Mouse (Mus musculus): ENCODE measurements at regions not wholly inside any gene's neighbourhood (a gene's known extent, or its start where the extent isn't known, plus 50 kb on each side); places are given as distances from the start of the nearest gene placed in this dataset.

- H3K4me3 ChIP-seq, result no peak overlapping the region
- WGBS, result 84% methylated on average over 5 of the region's 5 CpGs
- H3K27ac ChIP-seq, result no peak overlapping the region
- no peaks in the 10 kb centered on the region for H3K36me3 ChIP-seq
- H3K27me3 ChIP-seq (ENCODE audit: insufficient read depth, poor library complexity, severe bottlenecking), result no peaks in the 10 kb centered on the region
- no peaks in the 10 kb centered on the region for H3K4me1 ChIP-seq
- no peaks in the 10 kb centered on the region for H3K9me3 ChIP-seq
- no peak for DNase-seq (ENCODE audit: low spot score)
Measured at GRCm38 (mm10) chr13:118849541-118849940, 179.9 kb downstream of the Fgf10 start.

- no peaks in the 10 kb centered on the region for H3K36me3 ChIP-seq
- no peak overlapping the region for H3K27ac ChIP-seq
- 83% methylated on average over 8 of the region's 8 CpGs for WGBS
- no peak overlapping the region for H3K4me3 ChIP-seq
- H3K4me1 ChIP-seq, result no peaks in the 10 kb centered on the region
- no peak for DNase-seq (ENCODE audit: low spot score)
- no peaks in the 10 kb centered on the region for H3K27me3 ChIP-seq (ENCODE audit: insufficient read depth, poor library complexity, severe bottlenecking)
- H3K9me3 ChIP-seq, result no peaks in the 10 kb centered on the region
Measured at GRCm38 (mm10) chr13:118850708-118851107, 181.1 kb downstream of the Fgf10 start.

- H3K27ac ChIP-seq, result no peak overlapping the region
- H3K9me3 ChIP-seq, result no peaks in the 10 kb centered on the region
- DNase-seq (ENCODE audit: low spot score), result no peak
- no peak overlapping the region for H3K4me3 ChIP-seq
- H3K36me3 ChIP-seq, result no peaks in the 10 kb centered on the region
- WGBS, result 77% methylated on average over 9 of the region's 9 CpGs
- H3K27me3 ChIP-seq (ENCODE audit: insufficient read depth, poor library complexity, severe bottlenecking), result no peaks in the 10 kb centered on the region
- H3K4me1 ChIP-seq, result no peaks in the 10 kb centered on the region
Measured at GRCm38 (mm10) chr13:118886339-118886810, 216.8 kb downstream of the Fgf10 start.

- DNase-seq (ENCODE audit: low spot score), result no peak
- 90% methylated on average over 4 of the region's 4 CpGs for WGBS
Measured at GRCm38 (mm10) chr13:118895079-118895478, 225.5 kb downstream of the Fgf10 start.

GRCm38 (mm10) chr13:118901950-118902349 is 232.4 kb downstream of the Fgf10 start:
- WGBS, result 94% methylated on average over 2 of the region's 2 CpGs
- Histone ChIP-seq H3K9me3 (no peaks in the 10 kb centered on the region), H3K27me3 (ENCODE audit: insufficient read depth, poor library complexity, severe bottlenecking) (no peaks in the 10 kb centered on the region), H3K27ac (no peak overlapping the region), H3K36me3 (no peaks in the 10 kb centered on the region), H3K4me3 (no peak overlapping the region), H3K4me1 (no peaks in the 10 kb centered on the region)
- DNase-seq (ENCODE audit: low spot score), result no peak

More at GRCm38 (mm10) chr13:118895079-118895478, 225.5 kb downstream of the Fgf10 start:
- Histone ChIP-seq H3K27ac (no peak overlapping the region), H3K9me3 (no peaks in the 10 kb centered on the region), H3K4me3 (no peak overlapping the region), H3K27me3 (ENCODE audit: insufficient read depth, poor library complexity, severe bottlenecking) (no peaks in the 10 kb centered on the region), H3K36me3 (no peaks in the 10 kb centered on the region), H3K4me1 (no peaks in the 10 kb centered on the region)

GRCm38 (mm10) chr13:118910351-118910750 is 240.8 kb downstream of the Fgf10 start:
- Histone ChIP-seq H3K9me3 (no peaks in the 10 kb centered on the region), H3K27ac (no peak overlapping the region), H3K4me3 (no peak overlapping the region), H3K4me1 (no peaks in the 10 kb centered on the region), H3K27me3 (ENCODE audit: insufficient read depth, poor library complexity, severe bottlenecking) (no peaks in the 10 kb centered on the region), H3K36me3 (no peaks in the 10 kb centered on the region)
- DNase-seq (ENCODE audit: low spot score), result no peak
- 86% methylated on average over 2 of the region's 2 CpGs for WGBS

GRCm38 (mm10) chr13:118940786-118941185 is 271.2 kb downstream of the Fgf10 start:
- Histone ChIP-seq H3K27me3 (ENCODE audit: insufficient read depth, poor library complexity, severe bottlenecking) (no peaks in the 10 kb centered on the region), H3K27ac (no peak overlapping the region), H3K9me3 (no peaks in the 10 kb centered on the region), H3K4me3 (no peak overlapping the region), H3K4me1 (no peaks in the 10 kb centered on the region), H3K36me3 (no peaks in the 10 kb centered on the region)
- no peak for DNase-seq (ENCODE audit: low spot score)
- WGBS, result 78% methylated on average over 3 of the region's 3 CpGs

- no peaks in the 10 kb centered on the region for H3K9me3 ChIP-seq
- H3K27ac ChIP-seq, result no peak overlapping the region
- DNase-seq (ENCODE audit: low spot score), result no peak
- peaks cover 5% of the 10 kb centered on the region; the same call in 1 of the 2 replicates for H3K4me1 ChIP-seq
- H3K36me3 ChIP-seq, result no peaks in the 10 kb centered on the region
- WGBS, result 22% methylated on average over 3 of the region's 3 CpGs
- H3K4me3 ChIP-seq, result no peak overlapping the region
- no peaks in the 10 kb centered on the region for H3K27me3 ChIP-seq (ENCODE audit: insufficient read depth, poor library complexity, severe bottlenecking)
Measured at GRCm38 (mm10) chr13:118966120-118966676, 296.6 kb downstream of the Fgf10 start.

GRCm38 (mm10) chr13:118967707-118968106 is 298.1 kb downstream of the Fgf10 start:
- no peak overlapping the region for H3K4me3 ChIP-seq
- H3K27ac ChIP-seq, result no peak overlapping the region
- H3K27me3 ChIP-seq (ENCODE audit: insufficient read depth, poor library complexity, severe bottlenecking), result no peaks in the 10 kb centered on the region
- 76% methylated on average over 4 of the region's 4 CpGs for WGBS
- H3K4me1 ChIP-seq, result peaks cover 5% of the 10 kb centered on the region; the same call in 1 of the 2 replicates
- H3K9me3 ChIP-seq, result no peaks in the 10 kb centered on the region
- DNase-seq (ENCODE audit: low spot score), result no peak
- H3K36me3 ChIP-seq, result no peaks in the 10 kb centered on the region

GRCm38 (mm10) chr13:118975008-118975407 is 305.4 kb downstream of the Fgf10 start:
- Histone ChIP-seq H3K27me3 (ENCODE audit: insufficient read depth, poor library complexity, severe bottlenecking) (no peaks in the 10 kb centered on the region), H3K9me3 (no peaks in the 10 kb centered on the region), H3K4me3 (no peak overlapping the region), H3K27ac (no peak overlapping the region), H3K4me1 (no peaks in the 10 kb centered on the region), H3K36me3 (no peaks in the 10 kb centered on the region)
- DNase-seq (ENCODE audit: low spot score), result no peak

- no peak overlapping the region for H3K27ac ChIP-seq
- no peaks in the 10 kb centered on the region for H3K27me3 ChIP-seq (ENCODE audit: insufficient read depth, poor library complexity, severe bottlenecking)
- DNase-seq (ENCODE audit: low spot score), result no peak
- no peaks in the 10 kb centered on the region for H3K9me3 ChIP-seq
- no peaks in the 10 kb centered on the region for H3K4me1 ChIP-seq
- H3K4me3 ChIP-seq, result no peak overlapping the region
- no peaks in the 10 kb centered on the region for H3K36me3 ChIP-seq
- WGBS, result 92% methylated on average over 1 of the region's 1 CpGs
Measured at GRCm38 (mm10) chr13:118975519-118975918, 305.9 kb downstream of the Fgf10 start.

GRCm38 (mm10) chr13:118979505-118979904 is 309.9 kb downstream of the Fgf10 start:
- no peak overlapping the region for H3K4me3 ChIP-seq
- H3K27me3 ChIP-seq (ENCODE audit: insufficient read depth, poor library complexity, severe bottlenecking), result no peaks in the 10 kb centered on the region
- H3K9me3 ChIP-seq, result no peaks in the 10 kb centered on the region
- H3K27ac ChIP-seq, result no peak overlapping the region
- 68% methylated on average over 5 of the region's 5 CpGs for WGBS
- no peak for DNase-seq (ENCODE audit: low spot score)
- no peaks in the 10 kb centered on the region for H3K36me3 ChIP-seq
- H3K4me1 ChIP-seq, result no peaks in the 10 kb centered on the region

GRCm38 (mm10) chr13:118981196-118981810 is 311.7 kb downstream of the Fgf10 start:
- 84% methylated on average over 10 of the region's 10 CpGs for WGBS
- Histone ChIP-seq H3K36me3 (no peaks in the 10 kb centered on the region), H3K9me3 (no peaks in the 10 kb centered on the region), H3K27me3 (ENCODE audit: insufficient read depth, poor library complexity, severe bottlenecking) (no peaks in the 10 kb centered on the region), H3K27ac (no peak overlapping the region), H3K4me3 (no peak overlapping the region), H3K4me1 (no peaks in the 10 kb centered on the region)
- DNase-seq (ENCODE audit: low spot score), result no peak

- no peak for DNase-seq (ENCODE audit: low spot score)
- Histone ChIP-seq H3K36me3 (no peaks in the 10 kb centered on the region), H3K27ac (no peak overlapping the region), H3K9me3 (no peaks in the 10 kb centered on the region), H3K4me1 (no peaks in the 10 kb centered on the region), H3K27me3 (ENCODE audit: insufficient read depth, poor library complexity, severe bottlenecking) (no peaks in the 10 kb centered on the region), H3K4me3 (no peak overlapping the region)
- 85% methylated on average over 1 of the region's 1 CpGs for WGBS
Measured at GRCm38 (mm10) chr13:118985285-118985684, 315.7 kb downstream of the Fgf10 start.
